Mouse (Mus musculus) MEL (cell line): ENCODE measurements at regions not wholly inside any gene's neighbourhood (a gene's known extent, or its start where the extent isn't known, plus 50 kb on each side); places are given as distances from the start of the nearest gene placed in this dataset.

ENCODE experiments used
- DNase-seq: peaks from one replicate; pipeline ENCODE4 v3.0.0; 2011; ENCODE audit warnings: low read depth, low spot score
- H3K27ac ChIP-seq: 2 replicates; pipeline ENCODE4 v1.5.1; 2012; ENCODE audit warnings: low read depth, mild to moderate bottlenecking, control low read depth, low read length, moderate library complexity; ENCODE audit not compliant: control insufficient read depth
- H3K27me3 ChIP-seq, 2 experiments: fragments of 150-350 bp in 1 of 2; sonication (generic) in 1 of 2; 2 replicates each; pipeline ENCODE4 v1.6.1; 2012; ENCODE audit warnings: low read length in 2 of 2, mild to moderate bottlenecking in 2 of 2, improper control_type of control experiment in 1 of 2, moderate library complexity in 1 of 2; ENCODE audit not compliant: insufficient read depth in 2 of 2, control insufficient read depth in 1 of 2
- H3K36me3 ChIP-seq, 2 experiments: 2 replicates each; pipeline ENCODE4 v1.6.1; 2012 to 2014; ENCODE audit warnings: low read length in 2 of 2, improper control_type of control experiment in 1 of 2, inconsistent platforms in 1 of 2, mild to moderate bottlenecking in 1 of 2; ENCODE audit not compliant: insufficient read depth in 2 of 2, control insufficient read depth in 1 of 2
- H3K4me1 ChIP-seq, 2 experiments: fragments of 150-350 bp in 1 of 2; sonication (generic) in 1 of 2; 2 replicates each; pipeline ENCODE4 v1.6.1; 2012; ENCODE audit warnings: low read length in 2 of 2, improper control_type of control experiment in 1 of 2, mild to moderate bottlenecking in 1 of 2; ENCODE audit not compliant: insufficient read depth in 2 of 2, control insufficient read depth in 1 of 2
- H3K4me3 ChIP-seq, 2 experiments: fragments of 150-350 bp in 1 of 2; sonication (generic) in 1 of 2; 2 replicates each; pipeline ENCODE4 v1.5.1; 2012; ENCODE audit warnings: low read depth in 2 of 2, low read length in 2 of 2, mild to moderate bottlenecking in 2 of 2, moderate library complexity in 2 of 2, control low read depth in 1 of 2, improper control_type of control experiment in 1 of 2; ENCODE audit not compliant: control insufficient read depth in 1 of 2, insufficient read depth in 1 of 2
- H3K79me2 ChIP-seq: 2 replicates; pipeline ENCODE4 v1.6.1; 2012; ENCODE audit warnings: mild to moderate bottlenecking, low read length, moderate library complexity; ENCODE audit not compliant: control insufficient read depth, poor library complexity, insufficient read depth
- H3K9ac ChIP-seq: 2 replicates; pipeline ENCODE4 v1.6.1; 2012; ENCODE audit warnings: low read depth, mild to moderate bottlenecking, control low read depth, low read length, moderate library complexity; ENCODE audit not compliant: control insufficient read depth, poor library complexity, severe bottlenecking
- H3K9me3 ChIP-seq: fragments of 150-350 bp; sonication (generic); replicated peaks from 2 replicates; pipeline ENCODE4 v1.6.1; 2012; ENCODE audit warnings: mild to moderate bottlenecking, low read length, improper control_type of control experiment, moderate library complexity; ENCODE audit not compliant: insufficient read depth
- CHD1 ChIP-seq: IDR thresholded peaks from 2 replicates; pipeline ENCODE4 v1.6.1; 2012; ENCODE audit warnings: low read depth, mild to moderate bottlenecking, inconsistent platforms, low read length, improper control_type of control experiment
- CHD2 ChIP-seq: IDR thresholded peaks from 2 replicates; pipeline ENCODE4 v1.6.1; 2011; ENCODE audit warnings: low read length, improper control_type of control experiment
- CTCF ChIP-seq, 3 experiments: IDR thresholded peaks in 2 of 3; conservative IDR thresholded peaks in 1 of 3; 2 replicates each; pipeline ENCODE4 v1.5.1; 2011 to 2012; ENCODE audit warnings: low read length in 3 of 3, low read depth in 2 of 3, mild to moderate bottlenecking in 2 of 3, improper control_type of control experiment in 1 of 3, inconsistent platforms in 1 of 3, mixed read lengths in 1 of 3, moderate library complexity in 1 of 3; ENCODE audit not compliant: control insufficient read depth in 1 of 3, insufficient read depth in 1 of 3, poor library complexity in 1 of 3, severe bottlenecking in 1 of 3
- E2F4 ChIP-seq: IDR thresholded peaks from 2 replicates; pipeline ENCODE4 v1.6.1; 2011; ENCODE audit warnings: low read depth, low read length, improper control_type of control experiment, borderline replicate concordance
- ELF1 ChIP-seq: IDR thresholded peaks from 2 replicates; pipeline ENCODE4 v1.6.1; 2014; ENCODE audit warnings: low read depth, mild to moderate bottlenecking, inconsistent platforms, low read length, improper control_type of control experiment, moderate library complexity
- ETS1 ChIP-seq: IDR thresholded peaks from 2 replicates; pipeline ENCODE4 v1.6.1; 2012; ENCODE audit warnings: low read depth, mild to moderate bottlenecking, inconsistent platforms, low read length, improper control_type of control experiment, moderate library complexity
- GABPA ChIP-seq: IDR thresholded peaks from 2 replicates; pipeline ENCODE4 v1.6.1; 2012; ENCODE audit warnings: low read depth, mild to moderate bottlenecking, inconsistent platforms, low read length, improper control_type of control experiment, moderate library complexity
- GATA1 ChIP-seq: IDR thresholded peaks from 2 replicates; pipeline ENCODE4 v1.6.1; 2011; ENCODE audit warnings: low read depth, low read length, improper control_type of control experiment
- HCFC1 ChIP-seq: IDR thresholded peaks from 2 replicates; pipeline ENCODE4 v1.6.1; 2012; ENCODE audit warnings: low read depth, mild to moderate bottlenecking, inconsistent platforms, low read length, improper control_type of control experiment, moderate library complexity
- JUND ChIP-seq: IDR thresholded peaks from 2 replicates; pipeline ENCODE4 v1.6.1; 2011; ENCODE audit warnings: low read depth, mild to moderate bottlenecking, improper control_type of control experiment, low read length
- KAT2A ChIP-seq: conservative IDR thresholded peaks from 2 replicates; pipeline ENCODE4 v1.6.1; 2012; ENCODE audit warnings: low read depth, low read length, improper control_type of control experiment, inconsistent platforms
- MAX ChIP-seq: IDR thresholded peaks from 2 replicates; pipeline ENCODE4 v1.6.1; 2011; ENCODE audit warnings: low read length, improper control_type of control experiment
- MAZ ChIP-seq: IDR thresholded peaks from 2 replicates; pipeline ENCODE4 v1.6.1; 2012; ENCODE audit warnings: low read depth, mild to moderate bottlenecking, inconsistent platforms, low read length, improper control_type of control experiment
- MEF2A ChIP-seq: IDR thresholded peaks from 2 replicates; pipeline ENCODE4 v1.6.1; 2014; ENCODE audit warnings: low read depth, mild to moderate bottlenecking, inconsistent platforms, low read length, improper control_type of control experiment; ENCODE audit not compliant: poor library complexity, insufficient replicate concordance, severe bottlenecking; ENCODE audit errors: extremely low read depth
- POLR2AphosphoS5 ChIP-seq: IDR thresholded peaks from 2 replicates; pipeline ENCODE4 v1.6.1; 2012; ENCODE audit warnings: low read depth, borderline replicate concordance, mild to moderate bottlenecking, inconsistent platforms, low read length, moderate library complexity, mixed read lengths
- RAD21 ChIP-seq: IDR thresholded peaks from 2 replicates; pipeline ENCODE4 v1.6.1; 2011; ENCODE audit warnings: mild to moderate bottlenecking, low read depth, low read length, improper control_type of control experiment
- RCOR1 ChIP-seq: IDR thresholded peaks from 2 replicates; pipeline ENCODE4 v1.6.1; 2012; ENCODE audit warnings: low read depth, mild to moderate bottlenecking, inconsistent platforms, low read length, improper control_type of control experiment
- TCF12 ChIP-seq: IDR thresholded peaks from 2 replicates; pipeline ENCODE4 v1.6.1; 2014; ENCODE audit warnings: low read depth, mild to moderate bottlenecking, inconsistent platforms, low read length, improper control_type of control experiment, moderate library complexity
- USF2 ChIP-seq, 2 experiments: IDR thresholded peaks; 2 replicates each; pipeline ENCODE4 v1.6.1; 2011 to 2012; ENCODE audit warnings: improper control_type of control experiment in 2 of 2, low read length in 2 of 2, borderline replicate concordance in 1 of 2, inconsistent platforms in 1 of 2, low read depth in 1 of 2, mild to moderate bottlenecking in 1 of 2; ENCODE audit not compliant: insufficient read depth in 1 of 2
- ZC3H11A ChIP-seq: IDR thresholded peaks from 2 replicates; pipeline ENCODE4 v1.6.1; 2012; ENCODE audit warnings: low read depth, mild to moderate bottlenecking, inconsistent platforms, low read length, improper control_type of control experiment
- ZKSCAN1 ChIP-seq: IDR thresholded peaks from 2 replicates; pipeline ENCODE4 v1.6.1; 2012; ENCODE audit warnings: low read depth, mild to moderate bottlenecking, inconsistent platforms, low read length, improper control_type of control experiment, moderate library complexity
- ZMIZ1 ChIP-seq: IDR thresholded peaks from 2 replicates; pipeline ENCODE4 v1.6.1; 2012; ENCODE audit warnings: low read depth, mild to moderate bottlenecking, inconsistent platforms, low read length, improper control_type of control experiment, moderate library complexity

- H3K4me3 ChIP-seq = no peak overlapping the region
- no peaks in the 10 kb centered on the region for H3K9me3 ChIP-seq
- no peak overlapping the region for H3K9ac ChIP-seq
- no peaks in the 10 kb centered on the region for H3K36me3 ChIP-seq
- no peaks in the 10 kb centered on the region for H3K27me3 ChIP-seq
- no peaks in the 10 kb centered on the region for H3K79me2 ChIP-seq
- no peak for TF ChIP-seq GATA1
- TF ChIP-seq ELF1 = no peak
- no peak for TF ChIP-seq RAD21
- no peak for TF ChIP-seq HCFC1
- TF ChIP-seq ETS1 = no peak
- no peak for TF ChIP-seq JUND
- no peak for TF ChIP-seq MAZ
- TF ChIP-seq POLR2AphosphoS5 = no peak
- no peak for TF ChIP-seq GABPA
- TF ChIP-seq MAX = no peak
- no peak for TF ChIP-seq RCOR1
- TF ChIP-seq, all 39 proteins: peak for 0
- Histone ChIP-seq H3K27ac (no peak overlapping the region), H3K4me1 (no peaks in the 10 kb centered on the region)
- no peak for DNase-seq
Observed at GRCm38 (mm10) chr9:115661834-115662425, 247.3 kb upstream of the Gadl1 start.

- H3K4me3 ChIP-seq = no peak overlapping the region
- no peak for TF ChIP-seq CHD1
- no peak for TF ChIP-seq ELF1
- no peak for TF ChIP-seq ZMIZ1
- no peak for TF ChIP-seq CTCF (IDR thresholded peaks at IDR 0.05 in 2 of 3, conservative IDR thresholded peaks at IDR 0.05 in 1 of 3; ENCODE audit: control insufficient read depth in 1 of 3, insufficient read depth in 1 of 3, low read depth in 2 of 3, low read length in 3 of 3, poor library complexity in 1 of 3, severe bottlenecking in 1 of 3)
- no peak for TF ChIP-seq ZKSCAN1
- TF ChIP-seq KAT2A = no peak
- TF ChIP-seq MAZ = no peak
- TF ChIP-seq E2F4 = no peak
- TF ChIP-seq MEF2A = no peak
- no peak for TF ChIP-seq GABPA
- TF ChIP-seq TCF12 = no peak
- TF ChIP-seq USF2 (IDR thresholded peaks at IDR 0.05; ENCODE audit: borderline replicate concordance in 1 of 2, insufficient read depth in 1 of 2, low read depth in 1 of 2, low read length in 2 of 2) = no peak
- no peak for TF ChIP-seq ZC3H11A
- no peak for TF ChIP-seq ETS1
- no peak for TF ChIP-seq CHD2
- TF ChIP-seq, all 39 proteins: peak for 0
- Histone ChIP-seq H3K9me3 (no peaks in the 10 kb centered on the region), H3K79me2 (no peaks in the 10 kb centered on the region), H3K36me3 (no peaks in the 10 kb centered on the region), H3K27ac (no peak overlapping the region), H3K4me1 (no peaks in the 10 kb centered on the region), H3K27me3 (no peaks in the 10 kb centered on the region), H3K9ac (no peak overlapping the region)
- no peak for DNase-seq
Observed at GRCm38 (mm10) chr9:115665337-115666004, 243.8 kb upstream of the Gadl1 start.
